Comparison of ENCODE assay signal across 8 mouse cellular contexts in genomic region chr17:36836427-36836812, GRCm38 (mm10). TPM values are rescaled to one million over a fixed set of nuclear protein-coding genes. Genes with fewer than 3 reads are reported as not detected.
A peak's percentile ranks its signal among the peaks of the same experiment; 100 is the strongest.
DNase-seq lines count a peak whose midpoint lies in the region; ATAC-seq and TF ChIP-seq lines count a peak whose summit lies in the region.

No protein-coding gene starts in this region.

- peak; percentile 35; the same call in 1 of the 2 replicates for ATAC-seq in embryonic facial prominence, embryonic 12.5 days (ENCODE audit: insufficient number of reproducible peaks, insufficient read depth, low FRiP score, low TSS enrichment)
- ATAC-seq in intestine, embryonic 16.5 days = peak; percentile 39
- ATAC-seq in midbrain, postnatal 0 days (ENCODE audit: low FRiP score) = peak; percentile 15; the same call in 1 of the 2 replicates
- ATAC-seq in cerebellum, adult (ENCODE audit: insufficient number of reproducible peaks, low FRiP score, low TSS enrichment) = no peak

- no peak for TF ChIP-seq POLR2A in lung, adult 2 months (IDR thresholded peaks at IDR 0.05; ENCODE audit: borderline replicate concordance, extremely low read depth, low read depth, low read length)

- no peak for TF ChIP-seq CTCF in lung, adult 2 months (IDR thresholded peaks at IDR 0.05; ENCODE audit: insufficient read depth, low read length)
- TF ChIP-seq CTCF in midbrain, postnatal 0 days (IDR thresholded peaks at IDR 0.05) = no peak; the same call in 1 of the 2 replicates

- H3K4me1 ChIP-seq in lung, adult 2 months (ENCODE audit: control insufficient read depth, insufficient read depth, low read length) = peaks cover 3% of the 10 kb centered on the region; the same call in 1 of the 2 replicates
- H3K4me1 ChIP-seq in embryonic facial prominence, embryonic 12.5 days = peaks cover 7% of the 10 kb centered on the region
- H3K4me1 ChIP-seq in intestine, embryonic 16.5 days (ENCODE audit: control insufficient read depth, insufficient read depth, low read length) = peaks cover 9% of the 10 kb centered on the region
- 0 out of 2 replicates have a peak, but pooled peaks cover 4% of the 10 kb centered on the region for H3K4me1 ChIP-seq in midbrain, postnatal 0 days (ENCODE audit: insufficient read depth, low read length)

- no peaks in the 10 kb centered on the region for H3K36me3 ChIP-seq in embryonic facial prominence, embryonic 12.5 days
- no peaks in the 10 kb centered on the region for H3K36me3 ChIP-seq in intestine, embryonic 16.5 days (ENCODE audit: control insufficient read depth, insufficient read depth, low read length)
- H3K36me3 ChIP-seq in midbrain, postnatal 0 days (ENCODE audit: insufficient read depth, low read length) = no peaks in the 10 kb centered on the region

- H3K27me3 ChIP-seq in embryonic facial prominence, embryonic 12.5 days = no peaks in the 10 kb centered on the region
- H3K27me3 ChIP-seq in intestine, embryonic 16.5 days (replicated peaks; ENCODE audit: control insufficient read depth, insufficient read depth, low read length) = no peaks in the 10 kb centered on the region; the same call in 1 of the 2 replicates
- no peaks in the 10 kb centered on the region for H3K27me3 ChIP-seq in midbrain, postnatal 0 days (ENCODE audit: insufficient read depth, low read length)

- peak overlapping the region; percentile 90 for H3K27ac ChIP-seq in embryonic facial prominence, embryonic 12.5 days
- peak overlapping the region; percentile 88 for H3K27ac ChIP-seq in intestine, embryonic 16.5 days (ENCODE audit: low read length)
- H3K27ac ChIP-seq in midbrain, postnatal 0 days (ENCODE audit: low read depth, low read length) = peak overlapping the region; percentile 76

- WGBS in lung, adult 2 months = 19% methylated on average over 3 of the region's 3 CpGs
- 16% methylated on average over 3 of the region's 3 CpGs for WGBS in embryonic facial prominence, embryonic 12.5 days
- whole genome bisulfite sequencing in intestine, embryonic 16.5 days = 17% methylated on average over 3 of the region's 3 CpGs
- WGBS in midbrain, postnatal 0 days = 17% methylated on average over 3 of the region's 3 CpGs

- DNase-seq in lung, adult 2 months = no peak
- no peak for DNase-seq in lung, adult 18-20 months
- no peak for DNase-seq in midbrain, postnatal 0 days (ENCODE audit: low spot score)
- no peak for DNase-seq in embryo, embryonic 10.5 days (ENCODE audit: low spot score)
- no peak for DNase-seq in right cerebral cortex, postnatal 25 days

- peak overlapping the region; percentile 65 for H3K4me3 ChIP-seq in lung, adult 2 months (replicated peaks; ENCODE audit: extremely low read depth, low read depth, low read length)
- peak overlapping the region; percentile 62 for H3K4me3 ChIP-seq in embryonic facial prominence, embryonic 12.5 days
- peak overlapping the region; percentile 76 for H3K4me3 ChIP-seq in intestine, embryonic 16.5 days (ENCODE audit: low read length)
- H3K4me3 ChIP-seq in midbrain, postnatal 0 days (ENCODE audit: low read depth, low read length) = peak overlapping the region; percentile 86

- no peaks in the 10 kb centered on the region for H3K9me3 ChIP-seq in embryonic facial prominence, embryonic 12.5 days
- no peaks in the 10 kb centered on the region for H3K9me3 ChIP-seq in intestine, embryonic 16.5 days (ENCODE audit: control insufficient read depth, low read length)
- H3K9me3 ChIP-seq in midbrain, postnatal 0 days (ENCODE audit: low read length) = no peaks in the 10 kb centered on the region

- peak overlapping the region; percentile 75 for H3K9ac ChIP-seq in embryonic facial prominence, embryonic 12.5 days
- H3K9ac ChIP-seq in intestine, embryonic 16.5 days (ENCODE audit: low read depth, low read length) = peak overlapping the region; percentile 64
- H3K9ac ChIP-seq in midbrain, postnatal 0 days (replicated peaks; ENCODE audit: low read length, poor library complexity, severe bottlenecking) = peak overlapping the region; percentile 44; the same call in 1 of the 2 replicates

- peak overlapping the region; percentile 60 for H3K4me2 ChIP-seq in embryonic facial prominence, embryonic 12.5 days (replicated peaks)
- peak overlapping the region; percentile 74 for H3K4me2 ChIP-seq in intestine, embryonic 16.5 days (ENCODE audit: low read depth, low read length)
- H3K4me2 ChIP-seq in midbrain, postnatal 0 days (ENCODE audit: low read depth, low read length, poor library complexity, severe bottlenecking) = peak overlapping the region; percentile 56

RNA-seq across cellular contexts. Expression of gene Trim26, which starts 0.5 kb away (rescaled TPM):
- polyA plus RNA-seq in lung, adult 2 months (2012; rRNA removed) = 34.5 and 48.7 TPM in 2 replicates
- 55.8 and 59.0 TPM in 2 replicates for polyA plus RNA-seq in embryonic facial prominence, embryonic 12.5 days (2016; fragmentation: Nextera tagmentation; extraction: Ambion mirVana)
- 36.5 and 39.2 TPM in 2 replicates for polyA plus RNA-seq in intestine, embryonic 16.5 days (2015; fragmentation: Nextera tagmentation; extraction: Ambion mirVana)
- total RNA-seq in midbrain, postnatal 0 days (2014; rRNA removed) = 29.8 and 31.4 TPM in 2 replicates
- 37.9 and 44.3 TPM in 2 replicates for polyA plus RNA-seq in midbrain, postnatal 0 days (2015; fragmentation: Nextera tagmentation; extraction: Ambion mirVana)

RNA-seq across cellular contexts. Expression of gene H2-M10.6, which starts 24.4 kb away (rescaled TPM):
- polyA plus RNA-seq in lung, adult 2 months (2012; rRNA removed) = not detected in 2 replicates
- polyA plus RNA-seq in embryonic facial prominence, embryonic 12.5 days (2016; fragmentation: Nextera tagmentation; extraction: Ambion mirVana) = not detected in 2 replicates
- not detected in 2 replicates for polyA plus RNA-seq in intestine, embryonic 16.5 days (2015; fragmentation: Nextera tagmentation; extraction: Ambion mirVana)
- not detected in 2 replicates for total RNA-seq in midbrain, postnatal 0 days (2014; rRNA removed)
- polyA plus RNA-seq in midbrain, postnatal 0 days (2015; fragmentation: Nextera tagmentation; extraction: Ambion mirVana) = not detected in 2 replicates

RNA-seq across cellular contexts. Expression of gene Trim15, which starts 30.6 kb away (rescaled TPM):
- 0.14 and 0.30 TPM in 2 replicates for polyA plus RNA-seq in lung, adult 2 months (2012; rRNA removed)
- 0.17 and 0.40 TPM in 2 replicates for polyA plus RNA-seq in embryonic facial prominence, embryonic 12.5 days (2016; fragmentation: Nextera tagmentation; extraction: Ambion mirVana)
- 8.5 and 11.6 TPM in 2 replicates for polyA plus RNA-seq in intestine, embryonic 16.5 days (2015; fragmentation: Nextera tagmentation; extraction: Ambion mirVana)
- total RNA-seq in midbrain, postnatal 0 days (2014; rRNA removed) = 0.27 and 0.33 TPM in 2 replicates
- 0.73 and 0.90 TPM in 2 replicates for polyA plus RNA-seq in midbrain, postnatal 0 days (2015; fragmentation: Nextera tagmentation; extraction: Ambion mirVana)

RNA-seq across cellular contexts. Expression of gene Trim10, which starts 33.0 kb away (rescaled TPM):
- 0.07 and 0.25 TPM in 2 replicates for polyA plus RNA-seq in lung, adult 2 months (2012; rRNA removed)
- polyA plus RNA-seq in embryonic facial prominence, embryonic 12.5 days (2016; fragmentation: Nextera tagmentation; extraction: Ambion mirVana) = 6.6 and 7.2 TPM in 2 replicates
- polyA plus RNA-seq in intestine, embryonic 16.5 days (2015; fragmentation: Nextera tagmentation; extraction: Ambion mirVana) = 3.3 and 5.7 TPM in 2 replicates
- total RNA-seq in midbrain, postnatal 0 days (2014; rRNA removed) = 0.22 and 0.24 TPM in 2 replicates
- 0.16 and 0.17 TPM in 2 replicates for polyA plus RNA-seq in midbrain, postnatal 0 days (2015; fragmentation: Nextera tagmentation; extraction: Ambion mirVana)

RNA-seq across cellular contexts. Expression of gene Trim40, which starts 53.5 kb away (rescaled TPM):
- 0.17 TPM in 2 replicates for polyA plus RNA-seq in lung, adult 2 months (2012; rRNA removed)
- polyA plus RNA-seq in embryonic facial prominence, embryonic 12.5 days (2016; fragmentation: Nextera tagmentation; extraction: Ambion mirVana) = not detected in 2 replicates
- 2.3 and 2.6 TPM in 2 replicates for polyA plus RNA-seq in intestine, embryonic 16.5 days (2015; fragmentation: Nextera tagmentation; extraction: Ambion mirVana)
- not detected in 2 replicates for total RNA-seq in midbrain, postnatal 0 days (2014; rRNA removed)
- 0.19 and 0.25 TPM in 2 replicates for polyA plus RNA-seq in midbrain, postnatal 0 days (2015; fragmentation: Nextera tagmentation; extraction: Ambion mirVana)
